Mouse (Mus musculus): ENCODE measurements around the gene Pclo. TPM values are rescaled to one million over a fixed set of nuclear protein-coding genes. Genes with fewer than 3 reads are reported as not detected.
"Not testable (repeated sequence)": the region's sequence is repeated elsewhere in the genome, so short reads cannot be mapped to it uniquely, and the experiment has no call there.

The Pclo gene
- total RNA-seq (2015; ENCODE audit: low replicate concordance) (not detected in 2 replicates), total RNA-seq (2017; ENCODE audit: low replicate concordance) (not detected in 2 replicates)

DNA sequence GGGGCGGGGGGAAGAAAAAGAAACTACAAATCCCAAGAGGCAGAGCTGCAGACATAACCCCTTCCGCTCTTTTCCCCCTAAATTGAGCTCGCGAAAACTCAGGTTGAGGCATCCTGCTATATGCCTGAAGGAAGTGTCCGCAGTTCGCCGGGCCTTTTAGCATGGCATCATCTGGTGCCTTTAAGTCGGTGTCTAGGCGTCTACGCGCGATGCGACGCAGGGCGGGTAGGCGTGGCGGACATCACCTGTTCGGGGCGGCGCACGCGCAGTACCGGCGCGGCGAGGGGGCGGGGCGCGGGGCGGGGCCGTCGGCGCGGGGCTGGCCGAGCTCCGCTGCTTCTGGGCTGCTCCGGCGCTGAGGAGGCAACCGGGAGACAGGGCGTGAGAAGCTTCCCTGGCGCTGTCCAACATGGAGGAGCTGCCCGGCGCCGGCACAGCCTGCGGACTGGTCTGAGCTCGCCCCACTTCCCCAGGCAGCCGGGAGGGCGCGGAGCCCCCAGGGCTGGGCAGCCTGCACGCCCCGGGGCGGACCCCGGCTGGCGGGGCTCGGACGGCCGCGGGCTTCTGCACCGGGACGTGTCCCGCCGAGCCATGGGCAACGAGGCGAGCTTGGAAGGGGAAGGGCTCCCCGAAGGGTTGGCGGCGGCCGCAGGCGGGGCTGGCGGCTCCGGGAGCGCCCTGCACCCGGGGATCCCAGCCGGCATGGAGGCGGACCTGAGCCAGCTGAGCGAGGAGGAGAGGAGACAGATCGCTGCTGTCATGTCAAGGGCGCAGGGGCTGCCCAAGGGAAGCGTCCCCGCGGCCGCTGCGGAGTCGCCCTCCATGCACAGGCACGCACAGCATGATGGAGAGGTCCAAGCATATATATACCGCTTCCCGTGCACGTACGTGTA lies at the start of gene Pclo:
TSS of gene Pclo (plus strand) at position 288 of the 893 bp plus-strand sequence.
- ATAC-seq (replicated peaks; ENCODE audit: low FRiP score, poor library complexity, severe bottlenecking): 0 out of 2 replicates have a peak, but pooled peaks have one; percentile 19

DNA sequence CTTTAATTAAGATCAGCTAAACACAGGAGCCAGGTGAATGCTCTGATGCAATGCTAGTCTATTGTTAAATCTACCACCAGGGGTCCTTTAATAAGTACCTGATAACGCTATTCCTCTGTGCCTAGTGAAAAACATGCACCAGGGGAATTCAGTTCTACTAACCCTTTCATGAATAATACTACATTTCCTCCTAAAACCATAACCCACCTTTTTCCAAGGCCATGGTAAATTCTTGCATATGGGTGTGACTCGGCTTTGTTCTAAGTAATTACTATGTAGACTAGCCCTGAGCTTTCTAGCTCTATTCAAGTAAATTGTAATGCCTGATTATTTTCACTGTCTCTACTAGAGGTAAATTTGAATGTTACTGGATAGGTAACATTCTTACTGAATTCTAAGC lies 20.3 kb upstream of the Pclo start:
- not testable (repeated sequence) for ATAC-seq (replicated peaks; ENCODE audit: low FRiP score, poor library complexity, severe bottlenecking)

- no peak for ATAC-seq (replicated peaks; ENCODE audit: low FRiP score, poor library complexity, severe bottlenecking)
These were observed 6.2 kb upstream of the Pclo start for GRCm38 (mm10) chr5:14508522-14508921.

DNA sequence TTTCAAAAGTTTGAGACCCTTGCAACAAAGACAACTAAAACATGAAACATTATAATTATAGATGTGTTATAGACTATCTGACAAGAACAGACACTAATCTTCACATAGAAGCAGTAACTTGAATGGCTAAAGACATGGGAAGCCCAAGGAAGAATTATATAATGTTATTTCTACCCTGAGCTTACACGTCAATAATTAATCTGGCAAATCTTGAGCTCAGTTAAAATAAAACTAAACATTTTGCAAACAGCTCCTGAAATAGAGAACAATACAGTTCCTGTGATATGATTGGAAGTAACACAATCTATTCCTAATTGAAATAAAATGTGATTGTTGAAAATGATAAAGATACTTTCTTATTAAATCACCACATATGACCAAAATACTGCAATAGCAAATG lies 5.1 kb upstream of the Pclo start:
- ATAC-seq (replicated peaks; ENCODE audit: low FRiP score, poor library complexity, severe bottlenecking): no peak

DNA sequence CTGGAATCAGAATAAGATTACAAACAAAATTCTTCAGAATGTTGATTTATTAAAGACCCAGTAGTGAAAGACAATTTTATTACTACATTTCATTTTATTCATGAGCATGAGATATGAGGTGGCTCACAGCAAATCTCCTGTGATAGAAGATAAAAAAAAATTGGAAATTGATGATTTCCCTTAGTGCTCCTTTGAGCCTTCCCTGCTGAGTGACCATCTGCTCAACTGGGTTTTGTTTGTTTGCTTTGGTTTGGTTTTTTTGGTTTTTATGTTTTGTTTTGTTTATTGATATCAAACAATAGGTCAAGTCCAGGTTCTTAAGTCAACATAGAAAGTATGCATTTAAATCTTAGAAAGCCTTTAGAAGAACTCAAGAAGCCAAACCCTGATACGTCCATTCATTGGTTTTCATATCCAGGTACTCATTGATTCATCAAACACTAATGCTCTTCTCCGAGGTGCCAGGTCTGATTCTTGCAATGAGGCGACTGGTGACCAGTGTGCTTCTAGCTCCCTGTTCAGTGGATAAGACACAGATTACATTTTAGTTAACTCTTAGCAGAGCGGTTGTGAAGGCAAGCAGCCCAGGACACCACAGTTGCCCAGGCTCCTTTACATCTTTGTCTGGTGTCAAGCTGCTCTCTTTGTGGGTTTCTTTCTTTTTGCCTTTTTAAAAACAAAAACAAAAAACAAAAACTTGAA lies 3.6 kb downstream of the Pclo start:
- no peak for ATAC-seq (replicated peaks; ENCODE audit: low FRiP score, poor library complexity, severe bottlenecking)

- ATAC-seq (replicated peaks; ENCODE audit: low FRiP score, poor library complexity, severe bottlenecking): no peak
These were observed 7.3 kb downstream of the Pclo start for GRCm38 (mm10) chr5:14522006-14522405.

GRCm38 (mm10) chr5:14526038-14526437 lies 11.3 kb downstream of the Pclo start:
- ATAC-seq (replicated peaks; ENCODE audit: low FRiP score, poor library complexity, severe bottlenecking): no peak

DNA sequence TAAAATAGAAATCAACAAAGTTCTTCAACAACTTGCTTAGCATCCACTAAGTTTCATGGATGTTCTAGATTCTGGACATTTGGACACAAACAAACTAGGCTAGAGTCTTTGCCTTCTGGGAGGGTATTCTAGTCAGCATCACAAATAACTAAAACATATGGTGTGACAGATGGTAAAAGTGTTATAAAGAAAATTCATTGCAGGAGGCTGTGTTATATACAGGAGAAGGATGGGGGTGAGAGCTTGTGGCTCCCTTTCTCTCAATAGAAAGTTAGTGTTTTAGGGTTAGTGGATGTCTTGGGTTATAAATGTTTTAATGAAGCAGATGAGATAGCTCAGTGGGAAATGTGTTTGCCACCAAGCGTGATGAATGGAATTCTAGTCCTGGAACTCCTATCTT lies 13.1 kb downstream of the Pclo start:
- ATAC-seq (replicated peaks; ENCODE audit: low FRiP score, poor library complexity, severe bottlenecking): no peak

DNA sequence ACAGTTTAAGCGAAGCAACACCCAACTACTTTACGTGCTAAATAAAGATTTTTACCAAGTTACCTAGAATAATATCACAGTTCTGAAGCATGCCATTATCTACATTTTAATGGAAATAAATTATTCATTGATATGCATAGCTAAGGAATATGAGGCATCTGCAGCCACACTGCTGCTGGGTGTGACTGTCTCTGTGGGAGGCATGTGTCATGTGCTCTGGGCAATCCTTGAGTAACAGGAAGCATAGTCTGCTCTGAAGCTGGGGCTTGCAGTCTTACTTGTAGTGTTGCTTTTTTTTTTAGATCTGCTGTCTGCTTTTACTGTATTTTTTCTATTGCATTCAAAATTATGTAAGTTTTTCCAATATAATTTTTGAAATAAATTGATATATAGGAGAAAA lies 17.2 kb downstream of the Pclo start:
- ATAC-seq (replicated peaks; ENCODE audit: low FRiP score, poor library complexity, severe bottlenecking): no peak

DNA sequence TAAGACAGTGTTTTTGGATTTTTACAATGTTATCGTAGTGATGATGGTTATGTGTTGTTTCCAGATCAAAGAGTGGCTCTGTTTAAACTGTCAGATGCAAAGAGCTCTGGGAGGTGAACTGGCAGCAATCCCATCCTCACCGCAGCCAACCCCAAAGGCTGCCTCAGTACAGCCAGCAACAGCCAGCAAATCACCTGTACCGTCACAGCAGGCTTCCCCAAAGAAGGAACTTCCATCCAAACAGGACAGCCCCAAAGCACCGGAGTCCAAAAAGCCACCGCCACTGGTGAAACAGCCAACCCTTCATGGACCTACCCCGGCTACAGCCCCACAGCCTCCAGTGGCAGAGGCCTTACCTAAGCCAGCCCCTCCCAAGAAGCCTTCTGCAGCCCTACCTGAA lies 24.6 kb downstream of the Pclo start:
- ATAC-seq (replicated peaks; ENCODE audit: low FRiP score, poor library complexity, severe bottlenecking): no peak

DNA sequence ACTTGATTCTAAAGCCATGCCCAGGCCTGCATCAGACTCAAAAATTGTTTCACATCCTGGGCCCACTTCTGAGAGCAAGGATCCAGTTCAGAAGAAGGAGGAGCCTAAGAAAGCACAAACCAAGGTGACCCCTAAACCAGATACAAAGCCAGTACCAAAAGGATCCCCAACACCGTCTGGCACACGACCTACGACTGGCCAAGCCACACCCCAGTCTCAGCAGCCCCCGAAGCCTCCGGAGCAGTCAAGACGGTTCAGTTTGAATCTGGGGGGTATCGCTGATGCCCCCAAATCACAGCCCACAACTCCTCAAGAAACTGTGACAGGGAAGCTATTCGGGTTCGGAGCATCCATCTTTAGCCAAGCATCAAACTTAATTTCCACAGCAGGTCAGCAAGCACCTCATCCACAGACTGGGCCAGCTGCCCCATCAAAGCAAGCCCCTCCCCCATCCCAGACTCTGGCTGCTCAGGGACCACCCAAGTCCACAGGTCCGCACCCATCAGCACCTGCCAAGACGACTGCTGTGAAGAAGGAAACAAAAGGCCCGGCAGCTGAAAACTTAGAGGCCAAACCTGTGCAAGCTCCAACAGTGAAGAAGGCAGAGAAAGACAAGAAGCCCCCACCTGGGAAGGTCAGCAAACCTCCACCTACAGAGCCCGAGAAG lies 25.4 kb downstream of the Pclo start:
- no peak for ATAC-seq (replicated peaks; ENCODE audit: low FRiP score, poor library complexity, severe bottlenecking)

GRCm38 (mm10) chr5:14575626-14576025 lies 60.9 kb downstream of the Pclo start:
- no peak for ATAC-seq (replicated peaks; ENCODE audit: low FRiP score, poor library complexity, severe bottlenecking)

DNA sequence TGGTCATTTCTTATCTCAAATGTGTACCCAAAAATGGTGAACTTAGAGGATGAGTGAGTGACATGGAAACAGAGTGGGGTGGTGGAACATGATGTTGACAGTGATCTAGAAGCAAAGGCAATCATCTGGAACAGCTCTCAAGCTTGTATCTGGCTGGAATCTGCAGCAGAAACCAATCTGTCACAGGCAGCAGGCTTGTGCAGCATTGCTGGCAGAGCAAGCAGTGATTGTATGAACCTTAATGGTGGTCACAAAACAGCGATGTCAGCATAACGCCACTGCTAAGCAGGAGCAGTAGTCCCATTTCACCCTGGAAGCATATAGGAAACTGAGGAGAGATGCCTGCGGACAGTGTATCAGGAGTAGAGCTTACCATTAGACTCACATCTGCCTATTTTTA lies 76.8 kb downstream of the Pclo start:
- no peak for ATAC-seq (replicated peaks; ENCODE audit: low FRiP score, poor library complexity, severe bottlenecking)

- ATAC-seq (replicated peaks; ENCODE audit: low FRiP score, poor library complexity, severe bottlenecking): no peak
These were observed 80.8 kb downstream of the Pclo start for GRCm38 (mm10) chr5:14595426-14596013.

DNA sequence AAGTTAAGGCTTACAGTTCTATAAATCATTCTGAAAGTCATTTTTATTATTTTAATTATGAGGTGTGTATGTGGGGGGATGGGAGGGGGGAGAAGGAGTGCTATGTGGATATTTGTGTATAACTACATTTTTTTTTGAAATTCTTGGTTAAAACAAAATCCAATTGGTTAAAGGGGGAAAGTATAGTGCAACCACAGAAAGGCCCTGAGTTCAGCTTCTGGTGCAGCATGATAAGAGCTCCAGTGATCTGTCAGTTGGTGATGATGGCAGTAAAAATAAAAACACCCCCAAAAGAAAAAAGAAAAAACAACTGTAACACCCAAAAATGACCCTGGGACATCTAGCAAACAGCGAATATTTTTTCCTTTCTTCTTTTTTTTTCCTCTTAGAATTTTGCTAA lies 93.6 kb downstream of the Pclo start:
- no peak for ATAC-seq (replicated peaks; ENCODE audit: low FRiP score, poor library complexity, severe bottlenecking)

DNA sequence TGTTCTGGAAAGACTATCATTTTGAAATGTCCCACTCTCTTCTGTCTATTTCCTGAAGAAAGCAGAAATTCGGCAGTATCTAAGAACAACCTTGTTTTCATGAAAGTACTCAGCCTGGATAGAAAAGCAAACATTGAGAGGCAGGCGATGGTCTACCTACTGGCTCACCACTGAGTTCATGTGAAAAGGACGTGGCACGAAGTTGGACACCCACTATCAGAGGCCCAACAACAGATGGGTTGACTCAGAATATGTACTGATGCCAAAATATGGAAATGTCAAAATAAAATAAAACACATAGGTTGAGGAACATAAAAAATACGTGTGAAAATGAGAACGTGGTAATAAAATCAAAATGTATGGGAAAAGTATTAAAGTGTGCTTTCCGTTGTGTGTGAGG lies 106.4 kb downstream of the Pclo start:
- ATAC-seq (replicated peaks; ENCODE audit: low FRiP score, poor library complexity, severe bottlenecking): no peak

- no peak for ATAC-seq (replicated peaks; ENCODE audit: low FRiP score, poor library complexity, severe bottlenecking)
These were observed 108.6 kb downstream of the Pclo start for GRCm38 (mm10) chr5:14623360-14623759.

- ATAC-seq (replicated peaks; ENCODE audit: low FRiP score, poor library complexity, severe bottlenecking): no peak
These were observed 126.5 kb downstream of the Pclo start for GRCm38 (mm10) chr5:14641260-14641659.

DNA sequence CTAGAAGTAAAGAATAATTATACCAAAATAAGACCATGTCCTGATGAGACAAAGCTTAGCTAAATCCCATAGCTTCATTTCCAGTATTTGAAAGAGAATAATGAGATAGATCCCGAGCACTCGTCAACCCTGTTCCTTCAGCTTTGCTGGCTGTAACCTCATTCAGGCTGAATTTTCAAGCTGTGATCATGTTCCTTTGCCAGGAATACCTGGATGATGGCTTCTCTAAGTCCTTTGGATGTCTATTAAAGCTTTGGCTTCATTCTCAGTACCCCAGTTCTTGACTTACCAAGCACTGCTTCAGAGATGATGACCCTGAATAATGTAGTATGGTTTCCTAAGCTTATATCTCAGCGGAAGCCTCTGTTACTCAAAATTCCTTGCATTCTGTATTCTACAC lies 131.1 kb downstream of the Pclo start:
- no peak for ATAC-seq (replicated peaks; ENCODE audit: low FRiP score, poor library complexity, severe bottlenecking)

GRCm38 (mm10) chr5:14660637-14661036 lies 145.9 kb downstream of the Pclo start:
- no peak for ATAC-seq (replicated peaks; ENCODE audit: low FRiP score, poor library complexity, severe bottlenecking)

All from erythroid progenitor cell, adult 5-6 weeks (primary cell).